Comparison of ENCODE assay signal across 17 mouse cellular contexts in the genomic region with DNA sequence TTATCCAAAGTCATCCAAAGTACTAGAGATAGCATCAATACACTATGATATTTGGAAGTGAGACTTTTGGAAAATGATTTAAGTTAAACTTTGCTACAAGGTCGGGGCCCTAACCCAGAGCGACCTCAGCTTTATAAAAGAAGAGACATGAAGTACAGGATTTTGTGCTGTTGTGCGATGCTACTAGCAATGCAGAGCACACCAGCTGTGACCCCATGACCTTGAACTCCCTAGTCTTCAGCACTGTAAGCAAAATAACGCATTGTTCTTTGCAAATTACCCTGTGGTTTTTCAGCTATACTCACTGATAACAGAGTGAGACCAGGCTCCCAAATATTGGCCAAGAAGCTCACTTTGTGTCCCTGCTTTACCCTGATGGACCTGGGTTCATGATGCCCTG.
"Had no signal": no experiment of that assay in that cellular context is flagged by ENCODE, and none has a peak within 500 bp of the region (broad histone marks: within the 10 kb centered on the region; RNA-seq: fewer than 3 reads in every experiment).

No protein-coding gene starts in this region.

- H3K27ac ChIP-seq: left cerebral cortex, adult 2 months; limb, embryonic 15.5 days; liver, embryonic 12.5 days; macrophage; midbrain, embryonic 15.5 days; neural tube, embryonic 13.5 days; stomach, embryonic 15.5 days had no signal

- DNase-seq: lung, embryonic 14.5 days; lung, postnatal 10 days; retina, postnatal 1 day; right cerebral cortex, postnatal 4 days; spleen, adult 18-20 months; thymus, postnatal 4 days had no signal

- H3K9ac ChIP-seq: limb, embryonic 15.5 days; liver, embryonic 12.5 days; lung, embryonic 14.5 days; midbrain, embryonic 15.5 days; neural tube, embryonic 13.5 days; stomach, embryonic 15.5 days had no signal

- H3K9me3 ChIP-seq: limb, embryonic 15.5 days; liver, embryonic 12.5 days; midbrain, embryonic 15.5 days; neural tube, embryonic 13.5 days; stomach, embryonic 15.5 days had no signal

- H3K4me2 ChIP-seq: limb, embryonic 15.5 days; liver, embryonic 12.5 days; lung, embryonic 14.5 days; midbrain, embryonic 11.5 days; midbrain, embryonic 15.5 days; neural tube, embryonic 13.5 days; stomach, embryonic 15.5 days had no signal

- H3K4me1 ChIP-seq: limb, embryonic 15.5 days; liver, embryonic 12.5 days; megakaryocyte, embryonic 14.5 days; midbrain, embryonic 15.5 days; neural tube, embryonic 13.5 days; stomach, embryonic 15.5 days had no signal

- H3K27me3 ChIP-seq: limb, embryonic 15.5 days; liver, embryonic 12.5 days; midbrain, embryonic 15.5 days; neural tube, embryonic 13.5 days; stomach, embryonic 15.5 days had no signal

- H3K4me3 ChIP-seq: left cerebral cortex, adult 2 months; limb, embryonic 15.5 days; liver, embryonic 12.5 days; megakaryocyte, embryonic 14.5 days; midbrain, embryonic 15.5 days; neural tube, embryonic 13.5 days; stomach, embryonic 15.5 days had no signal

- ATAC-seq: inflammation-experienced regulatory T-cells, adult 6 months; intestine, postnatal 0 days; liver, embryonic 12.5 days; midbrain, embryonic 15.5 days had no signal

- H3K36me3 ChIP-seq: limb, embryonic 15.5 days; liver, embryonic 12.5 days; midbrain, embryonic 15.5 days; neural tube, embryonic 13.5 days; stomach, embryonic 15.5 days had no signal
